Mouse (Mus musculus) heart, postnatal 25 days (tissue): ENCODE measurements around the gene Abat. TPM values are rescaled to one million over a fixed set of nuclear protein-coding genes. Genes with fewer than 3 reads are reported as not detected.

Experiments used
- DNase-seq: peaks from one replicate; pipeline ENCODE4 v3.0.0; 2022; ENCODE audit warnings: low spot score
- intact Hi-C: fragments of 180-260 bp; cut with DNase I; formaldehyde crosslinking; loops from one replicate; pipeline ENCODE4 v1.15.1; 2025
- total RNA-seq, 2 experiments: library from RNA; stranded (reverse); gene quantifications; 2 replicates each; pipeline ENCODE4 v1.2.3; 2021

Abat gene
- 1 to 10 TPM; 5.5 to 5.6 TPM for total RNA-seq

DNA sequence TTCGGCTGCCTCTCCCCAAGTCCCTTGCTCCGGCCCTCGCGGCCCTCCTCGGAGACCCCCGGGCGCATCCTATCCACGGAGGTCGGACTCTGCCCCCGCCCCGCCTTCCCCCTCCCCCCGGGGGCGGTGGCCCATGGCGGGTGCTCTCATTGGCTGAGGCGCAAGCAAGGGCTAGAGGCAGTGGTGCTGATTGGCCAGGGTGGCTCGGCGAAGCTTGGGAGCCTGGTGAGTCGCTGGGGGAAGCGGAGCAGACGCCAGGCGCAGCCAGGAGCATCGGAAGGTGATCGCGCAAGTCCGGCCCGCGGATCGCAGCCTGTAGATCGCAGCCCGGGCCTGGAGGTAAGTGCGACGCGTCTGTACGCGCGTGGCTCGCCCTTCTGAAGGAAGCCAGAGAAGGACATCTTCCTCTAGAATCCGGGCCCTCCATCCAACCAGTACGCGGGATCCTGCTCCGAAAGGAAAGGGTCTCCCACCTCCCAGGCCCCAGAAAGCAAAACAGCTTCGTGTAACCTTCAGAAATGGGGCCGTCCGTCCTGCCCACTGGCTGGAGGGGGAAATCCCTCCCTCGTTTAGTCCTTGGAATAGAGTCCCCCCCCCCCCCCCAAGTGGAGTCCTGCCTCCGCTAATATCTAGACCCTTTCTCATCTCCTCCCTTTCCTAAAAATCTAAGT, at the start of gene Abat:
Abat (plus strand) TSS at position 194 of the 671 bp plus-strand sequence.
- intact Hi-C loops: no loop called here

DNA sequence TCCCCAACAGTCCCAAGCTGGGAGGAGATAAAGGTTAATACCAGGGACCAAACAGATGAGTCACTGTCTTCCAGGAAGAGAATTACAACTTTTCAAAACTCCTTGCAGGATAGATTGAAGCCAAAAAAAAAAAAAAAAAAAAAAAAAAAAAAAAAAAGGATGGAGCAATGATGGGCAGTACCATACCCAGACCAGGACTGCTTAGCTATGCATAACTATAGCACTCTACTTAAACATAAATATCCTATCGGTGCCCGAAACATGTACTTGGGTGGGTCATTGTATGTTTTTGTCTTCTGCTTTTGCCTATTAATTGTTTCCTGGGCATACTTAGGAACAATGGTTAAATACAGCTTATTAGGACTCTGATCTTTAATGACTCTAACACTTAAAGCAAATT, 43.1 kb upstream of the Abat start:
- no peak for DNase-seq
- intact Hi-C loops: no loop called here

More for the DNA sequence above, at the start of gene Abat:
- DNase-seq: peak; percentile 91

DNA sequence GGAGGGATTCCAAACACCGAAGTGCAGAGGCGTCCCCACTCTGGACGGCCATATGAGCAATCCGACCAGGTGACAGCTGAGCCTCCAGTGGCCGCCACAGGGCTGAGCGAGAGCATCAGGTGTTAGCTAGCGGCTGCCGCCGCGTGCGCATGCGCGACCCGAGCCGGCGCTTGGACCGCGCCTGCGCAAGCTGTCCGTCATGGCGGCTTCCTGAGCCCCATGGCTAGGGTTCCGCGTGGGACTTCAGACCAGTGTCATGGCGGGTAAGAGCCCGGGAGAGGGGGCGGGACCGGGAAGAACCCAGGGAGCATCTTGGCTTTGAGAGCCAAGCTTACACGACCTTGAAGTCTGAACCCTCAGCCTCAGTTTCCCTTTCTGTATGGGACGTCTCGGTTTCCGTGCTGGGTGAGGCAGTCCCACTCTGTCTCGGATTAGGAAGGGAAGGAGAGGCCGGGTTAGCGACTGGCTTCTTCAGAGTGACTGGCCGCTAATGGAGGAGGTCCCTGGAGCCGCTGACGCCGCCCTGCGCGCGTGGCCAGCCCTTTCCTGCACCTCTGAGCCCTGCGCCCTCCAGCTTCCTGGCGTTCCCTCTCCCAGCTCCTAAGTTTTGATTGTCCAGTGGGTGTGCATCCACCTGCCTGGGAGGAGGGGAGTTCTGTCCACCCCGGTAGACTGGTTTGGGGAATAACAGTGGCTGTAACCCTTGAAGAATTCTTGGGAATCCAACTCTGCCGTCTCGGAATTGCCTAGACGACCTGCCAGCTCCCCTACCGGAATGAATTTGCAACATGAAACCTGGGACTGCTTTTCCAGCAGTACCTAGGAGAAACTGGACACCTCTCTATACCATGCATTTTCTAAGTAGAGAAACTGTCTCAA, 42.4 kb upstream of the Abat start, which contains the start of gene Mettl22:
Mettl22 (plus strand) TSS at position 186 of the 879 bp plus-strand sequence.
- intact Hi-C loops: no loop called here
- peak; percentile 80 for DNase-seq

DNA sequence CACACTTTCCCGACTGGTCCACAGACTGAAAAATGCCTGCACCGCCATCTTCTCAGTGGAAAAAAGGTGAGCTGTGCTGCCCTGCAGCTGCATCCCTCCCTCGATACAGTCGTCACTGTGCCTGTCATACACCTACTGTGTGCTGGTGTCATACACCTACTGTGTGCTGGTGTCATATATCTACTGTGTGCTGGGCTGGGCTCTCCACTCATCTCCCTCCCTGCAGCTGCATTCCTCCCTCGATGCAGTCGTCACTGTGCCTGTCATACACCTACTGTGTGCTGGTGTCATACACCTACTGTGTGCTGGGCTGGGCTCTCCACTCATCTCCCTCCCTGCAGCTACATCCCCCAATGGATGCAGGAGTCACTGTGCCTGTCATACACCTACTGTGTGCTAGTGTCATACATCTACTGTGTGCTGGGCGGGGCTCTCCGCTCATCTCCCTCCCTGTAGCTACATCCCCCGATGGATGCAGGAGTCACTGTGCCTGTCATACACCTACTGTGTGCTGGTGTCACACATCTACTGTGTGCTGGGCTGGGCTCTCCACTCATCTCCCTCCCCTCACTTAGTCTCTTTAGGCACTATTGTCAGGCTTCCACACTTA, 25.7 kb upstream of the Abat start:
- DNase-seq: no peak
- intact Hi-C loops: no loop called here

DNA sequence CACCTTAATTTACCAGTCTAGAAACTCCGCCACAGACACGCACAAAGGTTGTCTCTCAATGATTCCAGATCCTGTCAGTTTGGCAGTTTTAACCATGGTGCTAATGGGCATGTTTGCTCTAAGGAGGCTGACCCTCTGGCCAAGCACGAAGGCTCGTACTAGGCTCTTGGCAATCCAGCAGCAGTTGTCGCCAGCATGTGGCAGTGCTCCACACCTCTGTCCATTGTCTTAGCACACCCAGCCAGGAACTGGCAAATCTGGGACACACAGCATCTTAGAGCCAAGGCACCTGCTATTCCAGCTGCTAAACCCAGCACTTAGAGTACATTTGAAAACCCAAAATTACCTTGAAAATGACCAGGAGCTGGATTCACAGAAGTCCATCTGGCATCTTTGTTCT, 23.9 kb upstream of the Abat start:
- no peak for DNase-seq
- intact Hi-C loops: no loop called here

DNA sequence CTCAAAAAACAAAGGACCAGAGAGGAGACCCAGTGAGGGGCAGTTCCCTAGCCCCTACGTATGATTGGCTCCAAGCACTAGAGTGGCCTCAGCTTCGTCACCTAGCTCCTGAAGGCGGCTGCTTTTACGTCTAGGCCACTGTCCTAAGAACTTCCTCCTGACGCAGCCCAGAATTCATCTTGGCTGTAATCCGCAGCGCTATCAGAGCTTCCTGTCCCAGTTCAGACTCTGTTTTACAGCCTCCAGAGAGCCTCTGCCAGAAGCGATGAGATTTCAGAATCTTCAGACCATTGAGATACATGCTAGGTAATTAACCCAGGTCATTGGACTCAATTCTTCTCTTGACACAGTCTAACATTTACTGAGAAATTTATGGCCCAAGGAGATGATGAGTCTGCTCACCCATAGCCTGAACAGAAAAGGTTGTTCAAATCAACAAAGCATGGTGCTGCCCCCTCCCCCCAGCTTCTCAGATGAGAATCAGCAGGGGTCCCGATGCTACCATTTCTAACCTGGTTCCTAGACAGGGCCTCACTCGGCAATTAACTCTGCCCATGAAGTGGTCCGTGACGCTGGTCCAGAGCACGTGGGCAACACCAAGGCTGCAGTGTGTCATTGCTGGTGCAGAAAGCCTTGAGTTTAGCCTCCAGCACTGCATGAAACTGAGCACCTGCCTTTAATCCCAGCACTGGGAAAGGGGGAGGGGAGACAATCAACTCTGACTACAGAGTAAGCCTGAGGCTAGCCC, 21.3 kb upstream of the Abat start:
- intact Hi-C loops: loop anchor here (5.0 to 10.0 kb wide), 4 partner anchors 80 to 380 kb away; no protein-coding TSS in a partner anchor
- DNase-seq: no peak

DNA sequence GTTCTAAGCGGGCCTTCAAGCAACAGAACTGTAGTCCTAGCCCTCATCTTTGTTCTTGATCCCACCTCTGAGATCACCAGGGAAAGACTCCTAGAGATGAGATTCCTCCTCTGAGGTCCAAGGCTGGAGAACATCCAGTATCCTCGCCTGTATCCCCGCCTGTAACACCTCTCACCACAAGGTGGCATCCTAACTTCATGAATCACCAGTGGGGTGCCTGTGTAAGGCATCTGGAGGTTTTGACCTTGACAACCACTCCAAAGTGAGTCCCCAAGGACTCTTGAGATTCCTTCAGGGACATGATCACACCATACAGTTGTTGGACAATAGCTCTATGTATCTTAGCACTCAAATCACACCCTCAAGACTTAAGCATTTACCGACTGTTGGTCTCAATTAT, 19.0 kb upstream of the Abat start:
- intact Hi-C loops: loop anchor here (5.0 to 10.0 kb wide), 4 partner anchors 82 to 378 kb away; no protein-coding TSS in a partner anchor
- no peak for DNase-seq

DNA sequence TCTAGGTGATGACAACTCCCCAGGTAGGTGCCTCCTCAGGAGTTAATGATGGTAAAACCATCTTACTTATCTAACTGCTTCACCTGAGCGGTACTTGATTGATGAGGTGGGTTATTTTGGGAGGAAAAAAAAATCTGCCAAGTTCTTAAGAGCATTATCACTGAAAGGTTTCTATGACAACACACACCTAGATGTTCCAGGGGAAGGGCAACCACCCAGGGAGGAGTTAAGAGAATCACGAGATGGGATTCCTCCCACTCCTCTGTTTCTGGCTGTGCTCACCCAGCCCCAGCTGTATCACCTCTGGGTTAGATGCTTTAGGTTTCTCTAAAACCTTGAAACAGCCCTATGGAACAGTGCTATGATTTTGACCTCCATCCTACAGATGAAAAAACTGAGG, 16.3 kb upstream of the Abat start:
- DNase-seq: no peak
- intact Hi-C loops: loop anchor here (10.0 kb wide), 1 partner anchor 148 kb away; no protein-coding TSS in a partner anchor

DNA sequence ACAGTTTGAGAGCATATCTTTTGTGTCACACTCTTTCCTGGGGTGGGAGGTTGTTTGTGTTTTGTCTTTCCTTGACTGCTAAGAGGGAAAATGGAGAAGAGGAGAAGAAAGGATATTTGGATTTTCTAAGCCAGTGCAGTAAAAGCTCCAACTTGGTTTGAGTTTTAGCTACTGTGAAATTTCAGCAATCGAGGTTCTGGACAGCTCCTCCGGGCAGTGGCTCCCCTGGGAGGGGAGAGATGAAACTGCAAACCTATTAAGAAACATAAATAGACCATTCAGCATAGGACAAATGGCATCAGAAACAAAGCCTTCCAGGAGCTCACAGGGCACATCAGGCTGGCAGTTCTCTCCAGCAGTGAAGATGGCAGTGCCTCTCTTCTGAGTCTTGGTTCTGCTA, 9.0 kb upstream of the Abat start:
- no peak for DNase-seq
- intact Hi-C loops: no loop called here

DNA sequence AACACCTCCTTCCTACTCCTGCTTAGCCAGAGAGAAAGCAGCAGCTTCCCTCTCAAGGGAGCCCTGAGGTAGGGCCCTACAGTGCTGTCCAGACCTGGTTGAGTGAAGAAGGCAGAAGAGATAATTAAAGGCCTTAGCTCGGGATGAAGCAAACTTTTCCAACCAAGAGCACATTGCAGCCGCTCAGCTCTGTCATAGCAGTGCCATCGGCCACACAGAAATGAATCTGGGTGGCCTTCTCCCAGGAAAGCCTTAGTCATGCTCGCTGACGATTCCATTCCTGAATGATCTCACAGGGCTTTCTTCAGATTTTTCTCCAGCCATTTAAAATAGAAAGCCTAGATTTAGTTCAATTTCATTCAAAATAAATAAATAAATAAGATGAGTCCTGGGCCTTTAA, 3.3 kb upstream of the Abat start:
- intact Hi-C loops: no loop called here
- no peak for DNase-seq

DNA sequence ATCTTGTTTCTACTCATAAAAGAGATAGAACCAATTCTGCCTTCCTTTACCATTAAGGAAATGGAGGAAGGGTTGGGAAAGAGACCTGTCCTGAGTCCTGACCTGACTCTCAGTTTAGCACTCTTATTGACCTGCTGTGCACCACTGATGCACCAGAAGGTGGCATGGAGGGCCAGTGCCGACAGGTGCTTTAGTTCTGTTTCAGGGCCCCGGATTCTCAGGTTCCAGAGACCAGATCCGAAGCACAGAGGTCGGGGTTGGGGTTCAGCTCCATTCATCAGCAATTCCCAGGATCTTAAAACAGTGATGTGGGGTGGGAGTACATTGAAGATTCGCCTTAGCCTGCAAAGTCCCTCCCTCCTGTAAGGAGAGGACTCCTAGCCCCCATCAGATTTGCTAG, 399 bp upstream of the Abat start:
- DNase-seq: no peak
- intact Hi-C loops: no loop called here

DNA sequence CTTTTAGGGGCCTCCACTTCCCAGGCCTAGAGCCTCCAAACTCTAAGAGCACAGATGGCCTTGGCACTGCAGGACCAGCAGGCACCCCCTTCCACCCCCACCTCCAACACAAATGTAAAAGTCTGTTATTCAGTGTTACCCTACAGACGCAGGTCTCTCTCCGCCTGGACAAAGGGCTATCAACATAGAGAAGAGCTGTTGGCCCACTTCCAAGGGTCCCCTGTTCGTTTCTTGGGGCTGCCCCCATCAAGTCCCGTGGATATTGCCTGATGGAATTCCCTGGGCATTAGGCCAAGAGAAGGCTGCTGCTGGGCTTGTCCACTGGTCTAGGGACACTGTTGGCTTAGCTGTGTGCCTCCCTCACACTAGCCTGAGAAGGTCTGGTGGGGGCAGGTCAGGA, 951 bp downstream of the Abat start:
- intact Hi-C loops: no loop called here
- peak; percentile 8 for DNase-seq

DNA sequence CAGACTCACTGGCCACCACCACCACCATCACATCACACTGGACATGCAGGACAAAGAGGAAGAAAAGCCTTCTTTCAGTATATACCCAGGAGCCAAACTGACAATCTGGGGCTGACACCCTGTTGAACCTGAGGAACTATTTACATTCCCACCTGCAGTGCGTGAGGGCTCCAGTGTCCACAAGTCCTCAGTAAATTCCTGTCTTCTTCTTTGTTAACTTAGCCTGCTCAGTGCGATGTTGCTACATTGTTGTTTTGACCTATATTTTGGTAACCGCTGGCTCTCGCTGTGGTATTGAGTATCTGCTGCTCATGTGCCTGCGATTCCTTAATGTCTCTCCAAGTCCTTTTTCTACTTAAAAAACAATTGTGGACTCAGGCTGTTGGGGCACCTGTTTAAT, 7.3 kb downstream of the Abat start:
- DNase-seq: no peak
- intact Hi-C loops: no loop called here

DNA sequence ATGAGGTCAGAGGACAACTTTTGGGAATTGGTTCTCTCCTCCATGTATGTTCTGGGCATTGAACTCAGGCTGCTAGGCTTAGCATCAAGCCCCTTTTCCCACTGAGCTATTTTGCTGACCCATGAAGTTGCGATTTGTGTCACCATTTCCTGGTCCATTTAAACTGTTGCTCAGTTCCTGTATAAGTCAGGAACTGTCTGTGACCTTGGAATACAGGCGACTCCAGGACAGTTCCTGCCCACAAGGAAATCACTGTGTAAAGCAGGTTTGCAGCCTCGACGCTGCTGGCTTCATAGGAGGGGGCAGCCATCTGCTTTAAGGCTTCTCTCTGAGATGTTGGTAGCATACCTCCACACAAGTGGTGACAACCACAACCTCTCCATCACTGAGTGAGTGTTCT, 8.1 kb downstream of the Abat start:
- DNase-seq: no peak
- intact Hi-C loops: no loop called here

DNA sequence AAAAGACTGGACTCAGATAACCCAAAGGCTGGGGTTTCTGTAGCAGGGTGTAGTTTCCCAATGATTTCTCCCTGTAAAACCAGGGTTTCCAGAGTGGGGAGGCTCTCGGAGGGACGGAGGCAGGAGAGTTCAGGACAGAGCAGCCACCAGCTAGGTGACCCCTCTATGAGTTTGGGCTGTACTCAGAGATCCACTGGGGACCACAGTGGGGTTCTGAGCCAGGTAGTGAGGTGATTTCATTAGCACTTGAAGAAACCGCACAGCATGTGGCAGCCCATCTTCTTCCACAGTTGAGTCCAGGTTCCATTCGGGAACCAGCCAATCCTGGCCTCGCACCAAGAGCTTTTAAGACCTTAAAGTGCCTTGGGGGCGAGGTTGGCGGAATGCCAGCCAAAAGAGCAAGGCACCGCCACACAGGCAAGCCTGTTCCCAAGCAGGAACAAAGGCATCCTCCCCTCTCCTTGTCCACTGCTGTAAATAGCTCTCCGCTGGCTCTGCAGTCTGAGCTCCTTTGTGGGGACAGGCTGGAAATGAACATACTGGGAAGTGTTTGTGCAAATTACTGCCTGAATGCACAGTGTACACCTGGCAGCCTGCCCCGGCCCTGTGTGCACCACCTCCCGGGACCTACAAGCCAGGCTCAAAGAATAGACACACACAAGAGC, 10.4 kb downstream of the Abat start:
- DNase-seq: no peak
- intact Hi-C loops: no loop called here

DNA sequence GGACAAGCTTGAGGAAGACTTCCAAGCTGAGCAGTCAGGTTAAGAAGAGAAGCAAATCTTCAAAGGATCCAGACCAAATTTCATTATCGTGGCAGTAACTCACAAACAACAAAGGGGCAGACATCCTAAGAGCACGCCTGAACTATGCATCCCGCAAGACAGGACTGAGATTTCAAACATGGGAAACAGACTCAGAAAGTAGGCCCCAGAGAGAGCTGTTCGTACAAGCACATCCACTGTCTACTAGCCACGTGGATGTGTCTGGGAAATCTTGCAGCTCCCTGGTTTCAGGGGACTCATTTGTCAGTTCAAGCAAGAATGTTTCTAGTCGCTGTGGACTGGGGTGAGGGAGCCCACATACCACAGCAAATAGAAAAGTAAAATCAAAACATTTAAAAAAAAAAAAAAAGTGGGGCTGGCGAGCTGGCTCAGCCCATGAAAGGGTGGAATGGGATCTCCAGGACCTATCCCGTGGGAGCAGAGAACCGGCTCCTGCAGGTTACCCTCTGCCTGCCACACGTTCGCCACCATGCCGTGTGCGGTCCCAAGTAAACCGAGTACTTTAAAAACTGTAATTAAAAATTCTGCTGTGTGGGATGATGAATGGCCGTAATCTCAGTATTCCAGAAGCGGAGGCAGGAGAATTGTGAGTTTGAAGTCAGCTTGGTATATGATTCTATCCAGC, 11.1 kb downstream of the Abat start:
- intact Hi-C loops: no loop called here
- no peak for DNase-seq

DNA sequence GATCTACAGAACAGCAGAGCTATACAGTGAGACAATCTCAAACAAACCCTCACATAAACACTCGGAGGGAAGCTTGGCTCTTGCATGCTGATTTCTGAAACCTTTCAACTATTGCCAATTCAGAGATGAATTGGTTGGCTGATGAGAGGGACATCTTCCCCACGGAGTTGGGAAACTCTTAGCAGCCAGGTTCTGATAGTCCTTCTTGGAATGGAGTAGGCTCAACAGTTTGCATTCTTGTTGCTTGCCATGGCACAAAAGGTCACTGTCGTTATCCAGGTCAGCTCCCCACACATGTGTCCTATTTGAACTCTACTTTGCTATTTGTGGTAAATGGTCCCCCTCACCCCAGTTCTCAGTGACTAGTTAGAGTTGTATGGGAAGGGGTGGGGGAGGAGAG, 12.1 kb downstream of the Abat start:
- intact Hi-C loops: no loop called here
- DNase-seq: no peak

DNA sequence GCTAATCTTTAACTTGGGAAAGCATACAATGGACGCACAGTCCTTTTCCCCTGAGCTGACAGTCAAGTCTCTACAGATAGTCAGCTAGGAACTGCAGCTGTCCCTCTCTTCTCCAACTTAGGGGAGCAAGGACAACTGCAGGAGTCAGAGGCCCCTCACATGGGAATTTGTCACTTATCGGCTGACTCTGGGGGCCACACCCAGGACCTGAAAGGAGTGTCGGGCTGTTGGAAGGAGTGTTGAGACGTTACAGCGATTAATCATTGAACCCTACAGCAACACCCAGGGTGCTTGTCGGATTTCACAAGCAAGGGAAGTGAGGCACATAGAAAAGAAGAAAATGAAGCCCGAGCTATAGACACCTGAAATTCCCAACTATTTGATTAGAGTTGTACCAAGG, 12.6 kb downstream of the Abat start:
- no peak for DNase-seq
- intact Hi-C loops: no loop called here

DNA sequence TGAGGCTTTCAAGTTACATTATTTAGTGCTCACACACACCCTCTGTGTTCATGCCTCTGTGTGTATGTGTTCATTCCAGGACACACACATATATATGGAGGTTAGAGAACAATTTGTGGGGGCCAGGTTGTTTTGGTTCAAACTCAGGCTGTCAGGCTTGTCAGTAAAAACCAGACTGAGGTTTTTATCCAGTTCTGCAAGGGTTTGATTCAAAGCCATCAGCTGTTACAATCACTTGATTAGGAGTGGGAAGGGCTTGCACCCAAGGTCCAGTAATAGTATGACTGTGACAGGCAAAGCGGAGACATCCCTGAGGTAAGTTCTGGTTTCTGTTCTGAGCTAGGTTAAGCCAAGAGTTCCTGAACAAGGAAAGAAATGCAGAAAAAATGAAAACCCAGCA, 16.2 kb downstream of the Abat start:
- no peak for DNase-seq
- intact Hi-C loops: no loop called here
